ENCODE assay signal across 14 mouse cellular contexts in the genomic region with DNA sequence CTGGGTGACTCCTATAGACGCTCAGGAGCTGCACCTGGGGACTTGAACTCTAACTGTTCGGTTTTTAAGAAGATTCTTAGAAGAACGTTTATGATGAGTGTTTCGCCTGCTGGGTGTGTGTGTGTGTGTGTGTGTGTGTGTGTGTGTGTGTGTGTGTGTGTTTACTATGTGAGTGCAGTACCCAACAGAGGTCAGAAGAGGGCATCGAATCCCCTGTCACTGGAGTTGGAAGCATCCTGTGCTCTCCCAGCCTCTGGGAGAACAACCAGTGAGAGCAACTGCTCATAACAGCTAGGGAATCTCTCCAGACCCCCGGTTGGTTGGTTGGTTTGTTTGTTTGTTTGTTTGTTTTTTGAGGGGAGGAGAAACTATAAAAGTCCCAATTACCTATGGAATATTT. TPM values are rescaled to one million over a fixed set of nuclear protein-coding genes. Genes with fewer than 3 reads are reported as not detected.
A peak's percentile ranks its signal among the peaks of the same experiment; 100 is the strongest.
DNase-seq lines count a peak whose midpoint lies in the region; ATAC-seq lines count a peak whose summit lies in the region.
"Had no signal": no experiment of that assay in that cellular context is flagged by ENCODE, and none has a peak within 500 bp of the region (broad histone marks: within the 10 kb centered on the region; RNA-seq: fewer than 3 reads in every experiment).

No protein-coding gene starts in this region.

- peaks cover 29% of the 10 kb centered on the region for H3K4me1 ChIP-seq in megakaryocyte, embryonic 14.5 days
- H3K4me1 ChIP-seq in limb, embryonic 13.5 days, result peaks cover 13% of the 10 kb centered on the region

- ATAC-seq in megakaryocyte, adult 5-6 weeks (ENCODE audit: poor library complexity, severe bottlenecking), result no peak
- ATAC-seq in limb, embryonic 13.5 days (ENCODE audit: low FRiP score, low read depth), result no peak
- no peak for ATAC-seq in frontal cortex, adult (ENCODE audit: low TSS enrichment)

- no peaks in the 10 kb centered on the region for H3K36me3 ChIP-seq in megakaryocyte, embryonic 14.5 days (replicated peaks; ENCODE audit: low read length)
- H3K36me3 ChIP-seq in limb, embryonic 13.5 days, result no peaks in the 10 kb centered on the region

- peaks cover 4% of the 10 kb centered on the region for H3K27me3 ChIP-seq in megakaryocyte, embryonic 14.5 days (replicated peaks)
- no peaks in the 10 kb centered on the region for H3K27me3 ChIP-seq in limb, embryonic 13.5 days

- DNase-seq in cerebellum, postnatal 14 days, result peak; percentile 17 to 31
- DNase-seq in cerebellum, adult 11-12 months, result no peak
- DNase-seq in testis, postnatal 10 days (ENCODE audit: low spot score), result peak; percentile 42
- DNase-seq in yolk sac, embryonic 10.5 days (ENCODE audit: low spot score), result no peak

- H3K27ac ChIP-seq in limb, embryonic 13.5 days, result no peak overlapping the region

- H3K9me3 ChIP-seq in megakaryocyte, embryonic 14.5 days, result 0 out of 2 replicates have a peak, but pooled peaks cover 3% of the 10 kb centered on the region
- H3K9me3 ChIP-seq in limb, embryonic 13.5 days, result no peaks in the 10 kb centered on the region

- no peak overlapping the region for H3K9ac ChIP-seq in limb, embryonic 13.5 days

- WGBS in limb, embryonic 13.5 days, result 64% methylated on average over 6 of the region's 6 CpGs

- H3K4me3 ChIP-seq in megakaryocyte, embryonic 14.5 days (replicated peaks), result peak overlapping the region; percentile 97
- H3K4me3 ChIP-seq in limb, embryonic 13.5 days, result 0 out of 2 replicates have a peak overlapping the region, but pooled peaks have one; percentile 86

- peak overlapping the region; percentile 69 for H3K4me2 ChIP-seq in limb, embryonic 13.5 days (replicated peaks)

RNA-seq across cellular contexts. Expression of a gene that starts 30.6 kb away (rescaled TPM):
- 8.7 and 25.1 TPM in 2 replicates for polyA plus RNA-seq in megakaryocyte, embryonic 14.5 days (2012; ENCODE audit: insufficient read depth, low replicate concordance)
- total RNA-seq in megakaryocyte, adult 5-6 weeks (2015), result 12.8 and 17.9 TPM in 2 replicates
- 25.9 and 26.8 TPM in 2 replicates for total RNA-seq in megakaryocyte, adult 5-6 weeks (2017)
- 26.2 and 27.3 TPM in 2 replicates for polyA plus RNA-seq in limb, embryonic 13.5 days (2015; fragmentation: Nextera tagmentation; extraction: Ambion mirVana)

RNA-seq across cellular contexts. Expression of a gene that starts 43.9 kb away (rescaled TPM):
- not detected in 2 replicates for polyA plus RNA-seq in megakaryocyte, embryonic 14.5 days (2012; ENCODE audit: insufficient read depth, low replicate concordance)
- 0.16 TPM in 1 of 2 replicates, not detected in the other for total RNA-seq in megakaryocyte, adult 5-6 weeks (2015)
- total RNA-seq in megakaryocyte, adult 5-6 weeks (2017), result not detected in 2 replicates
- polyA plus RNA-seq in limb, embryonic 13.5 days (2015; fragmentation: Nextera tagmentation; extraction: Ambion mirVana), result not detected in 2 replicates
- total RNA-seq: adrenal gland, adult 8-10 months; left cerebral cortex, postnatal 4 days had no signal
- polyA plus RNA-seq: embryonic facial prominence, embryonic 11.5 days; heart, postnatal 0 days; neural tube, embryonic 14.5 days; stomach, embryonic 16.5 days had no signal

Comparison
In these comparisons a context has a peak if more than half of its experiments do, and no peak if none do; other contexts are left out.
1. DNase-seq: peak in cerebellum, postnatal 14 days (2 of 2) and testis, postnatal 10 days (single experiment); none in cerebellum, adult 11-12 months (single experiment) and yolk sac, embryonic 10.5 days (single experiment).